Mouse (Mus musculus): Measurements from ENCODE around the gene Gpr82. TPM values are rescaled to one million over a fixed set of nuclear protein-coding genes. Genes with fewer than 3 reads are reported as not detected.
A peak's percentile ranks its signal among the peaks of the same experiment; 100 is the strongest.

The Gpr82 gene
- not detected for total RNA-seq (2022)

GRCm38 (mm10) chrX:13661063-13661462, at the start of gene Gpr82:
Gene Gpr82, plus strand, starts transcription at chrX:13661363.
- DNase-seq (ENCODE audit: low spot score): no peak

DNA sequence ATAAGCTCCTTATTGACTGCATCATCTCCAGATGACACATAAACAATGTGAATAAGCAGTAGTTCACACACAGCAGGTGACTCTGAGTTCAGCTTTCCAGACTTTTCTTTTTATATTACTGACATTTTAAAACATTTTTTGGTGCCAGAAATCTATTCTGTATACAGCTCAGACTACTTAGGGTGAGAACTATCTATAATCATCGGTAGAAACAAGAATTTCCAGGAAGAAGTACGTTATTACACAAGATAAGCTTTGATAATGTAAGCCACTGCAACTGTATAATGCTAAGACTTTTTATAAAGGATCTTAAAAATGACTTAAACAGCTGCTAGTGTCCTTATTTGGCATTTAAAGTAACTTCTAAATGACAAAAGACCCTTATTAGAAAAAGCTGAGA, 49.0 kb upstream of the Gpr82 start:
- DNase-seq (ENCODE audit: low spot score): no peak

- peak; percentile 26 for DNase-seq (ENCODE audit: low spot score)
These were observed 44.4 kb upstream of the Gpr82 start for GRCm38 (mm10) chrX:13616726-13617125.

- DNase-seq (ENCODE audit: low spot score): no peak
These were observed 43.9 kb upstream of the Gpr82 start for GRCm38 (mm10) chrX:13617294-13617693.

GRCm38 (mm10) chrX:13618476-13618875, 42.7 kb upstream of the Gpr82 start:
- DNase-seq (ENCODE audit: low spot score): peak; percentile 56

DNA sequence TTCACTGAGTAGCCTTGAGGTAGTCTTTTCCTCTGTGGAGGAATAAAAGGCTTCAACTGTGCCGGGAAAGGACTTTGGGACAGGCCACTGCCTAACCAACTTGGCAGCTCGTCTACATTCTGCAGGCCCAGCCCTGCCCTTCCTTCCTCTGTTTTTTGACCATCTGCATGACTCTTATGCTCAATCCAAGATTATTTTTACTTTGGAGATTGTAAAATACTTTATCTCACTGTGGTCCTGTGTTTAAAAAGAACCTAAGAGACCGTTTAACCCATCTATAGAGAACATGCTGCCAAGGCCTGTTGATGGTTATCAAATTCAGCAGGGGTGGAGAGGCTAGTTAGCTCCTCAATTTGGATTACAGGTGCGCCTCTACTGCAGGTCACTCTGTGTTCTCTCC, 39.7 kb upstream of the Gpr82 start:
- peak; percentile 44 for DNase-seq (ENCODE audit: low spot score)

DNA sequence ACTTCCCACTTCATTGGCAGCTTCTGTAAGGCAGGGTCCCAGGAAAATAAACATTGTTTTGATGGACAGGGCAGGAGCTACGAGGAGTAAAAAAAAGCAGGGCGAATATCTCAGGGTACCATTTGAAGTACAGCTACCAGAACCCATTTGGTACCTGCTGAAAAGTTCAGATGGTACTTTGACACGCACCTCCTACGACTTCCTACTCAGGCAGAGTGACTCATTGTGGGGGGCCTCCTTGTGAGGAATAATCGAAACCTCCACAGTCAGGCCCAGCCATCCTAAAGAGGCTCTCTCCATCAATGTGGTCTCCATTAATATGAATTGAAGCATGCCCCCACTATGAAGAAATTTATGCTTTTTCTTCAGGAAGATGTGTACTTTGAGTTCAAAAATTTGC, 38.5 kb upstream of the Gpr82 start:
- no peak for DNase-seq (ENCODE audit: low spot score)

GRCm38 (mm10) chrX:13631599-13632283, 29.4 kb upstream of the Gpr82 start, which contains the start of gene Gpr34:
Gene Gpr34, plus strand, starts transcription at chrX:13632089.
- DNase-seq (ENCODE audit: low spot score): no peak

- DNase-seq (ENCODE audit: low spot score): no peak
These were observed 24.8 kb upstream of the Gpr82 start for GRCm38 (mm10) chrX:13636398-13636797.

DNA sequence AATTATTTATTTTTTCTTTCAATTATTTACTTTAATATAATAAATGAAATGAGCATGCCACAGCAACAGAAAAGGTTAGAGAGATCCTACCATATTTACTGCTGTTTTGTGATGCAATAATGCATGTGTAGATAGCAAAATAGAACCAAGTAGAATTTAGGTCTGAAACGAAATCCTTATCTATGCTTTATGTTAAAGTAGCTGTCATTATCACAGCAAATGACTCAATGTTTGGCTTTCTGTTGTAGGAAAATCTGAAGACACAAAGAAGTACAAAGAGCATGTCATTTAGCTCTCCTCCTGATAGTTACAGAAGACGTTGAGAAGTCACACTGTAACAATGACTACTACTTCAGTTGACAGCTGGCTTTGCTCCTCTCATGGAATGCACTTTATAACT, 22.3 kb upstream of the Gpr82 start:
- no peak for DNase-seq (ENCODE audit: low spot score)

- no peak for DNase-seq (ENCODE audit: low spot score)
These were observed 9.3 kb upstream of the Gpr82 start for GRCm38 (mm10) chrX:13651889-13652288.

- no peak for DNase-seq (ENCODE audit: low spot score)
These were observed 8.9 kb upstream of the Gpr82 start for GRCm38 (mm10) chrX:13652291-13652690.

DNA sequence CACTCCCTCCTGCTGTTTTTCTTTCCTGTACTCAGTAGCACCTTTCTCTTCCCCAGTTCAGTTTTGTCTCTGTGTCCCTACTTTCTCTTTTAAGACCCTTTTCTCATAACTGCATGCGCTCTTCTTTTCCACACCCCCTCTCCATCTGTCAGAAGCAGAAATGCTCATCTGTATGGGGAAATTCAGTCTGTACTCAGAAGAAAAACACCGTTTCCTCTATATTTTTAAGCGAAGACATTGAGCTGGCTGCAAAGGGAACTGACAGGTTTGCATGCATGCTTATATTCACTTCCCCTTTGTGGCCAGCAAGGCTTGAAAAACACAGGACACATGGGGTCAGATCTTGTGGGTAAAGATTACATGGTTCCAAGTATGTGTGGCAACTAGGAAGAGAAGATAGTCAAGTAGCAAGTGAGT, 6.2 kb upstream of the Gpr82 start:
- peak; percentile 30 for DNase-seq (ENCODE audit: low spot score)

DNA sequence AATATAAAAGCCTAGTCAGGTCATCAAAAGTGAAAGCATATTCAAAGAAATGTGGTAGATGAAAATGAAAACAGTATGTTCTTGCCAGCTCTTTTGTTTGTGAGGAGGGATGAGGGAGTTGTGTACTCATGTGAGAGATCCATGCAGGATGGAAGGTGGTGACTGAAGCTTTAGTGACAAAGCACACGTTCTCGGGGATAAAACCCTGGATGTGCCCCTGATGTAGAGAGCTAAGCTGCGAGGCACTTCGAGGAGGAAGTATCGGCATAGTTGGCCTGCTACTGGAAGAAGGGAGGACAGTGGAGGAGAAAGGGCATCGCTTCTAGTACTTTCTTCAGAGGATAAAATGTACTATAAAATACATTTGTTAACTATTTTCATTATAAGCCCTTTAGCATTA, 5.3 kb upstream of the Gpr82 start:
- DNase-seq (ENCODE audit: low spot score): no peak

DNA sequence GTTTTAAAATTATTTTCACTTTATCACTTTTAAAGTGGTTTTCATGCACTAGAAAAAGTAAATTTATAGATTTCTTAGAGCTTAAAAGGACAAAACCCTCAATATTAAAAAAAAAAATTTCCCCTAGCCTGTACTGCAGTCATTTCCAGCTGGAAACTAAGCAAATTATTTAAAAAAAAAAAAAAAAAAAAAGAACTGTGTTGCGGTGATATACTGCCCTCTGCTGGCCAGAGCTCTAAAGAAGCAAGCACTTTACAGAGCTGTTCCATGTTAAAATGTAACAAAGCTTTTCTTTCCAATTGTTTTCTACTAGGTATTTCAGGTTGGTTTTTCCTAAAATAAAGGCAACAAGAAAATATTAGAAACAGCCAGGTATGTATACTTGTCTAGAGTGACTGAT, 4.4 kb upstream of the Gpr82 start:
- peak; percentile 35 for DNase-seq (ENCODE audit: low spot score)

- no peak for DNase-seq (ENCODE audit: low spot score)
These were observed 2.5 kb upstream of the Gpr82 start for GRCm38 (mm10) chrX:13658616-13659140.

DNA sequence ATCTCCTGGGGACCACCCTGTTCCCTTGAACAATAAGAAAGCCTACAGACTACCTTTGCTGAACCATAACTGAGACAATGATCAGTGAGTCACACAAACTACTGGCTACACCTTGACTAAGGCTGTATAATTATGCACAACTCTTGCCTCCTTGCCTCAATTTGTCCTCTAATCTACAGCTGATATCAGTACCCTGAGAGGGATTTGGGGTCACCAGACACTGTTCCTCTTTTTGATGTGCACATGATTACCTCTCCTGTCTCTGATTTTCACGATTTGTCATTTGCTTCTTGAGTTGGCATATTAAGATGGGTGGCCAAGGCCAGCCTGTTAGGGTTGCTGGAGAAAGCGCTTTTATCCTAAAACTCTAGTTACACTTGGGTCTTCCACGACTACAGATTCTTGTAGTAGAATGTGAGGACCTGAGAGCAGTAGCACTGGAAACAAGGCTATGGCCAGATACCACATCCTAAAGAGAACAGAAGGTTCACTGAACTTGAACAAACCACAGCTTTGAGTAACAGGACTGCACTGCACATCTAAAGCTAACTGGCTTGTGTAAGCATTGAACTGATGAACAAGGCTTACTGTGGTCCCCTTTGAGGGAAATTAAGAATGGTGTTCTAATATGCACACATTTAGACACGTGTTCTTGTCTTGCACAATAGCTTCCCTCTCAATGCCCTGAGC, 1.8 kb upstream of the Gpr82 start:
- no peak for DNase-seq (ENCODE audit: low spot score)

DNA sequence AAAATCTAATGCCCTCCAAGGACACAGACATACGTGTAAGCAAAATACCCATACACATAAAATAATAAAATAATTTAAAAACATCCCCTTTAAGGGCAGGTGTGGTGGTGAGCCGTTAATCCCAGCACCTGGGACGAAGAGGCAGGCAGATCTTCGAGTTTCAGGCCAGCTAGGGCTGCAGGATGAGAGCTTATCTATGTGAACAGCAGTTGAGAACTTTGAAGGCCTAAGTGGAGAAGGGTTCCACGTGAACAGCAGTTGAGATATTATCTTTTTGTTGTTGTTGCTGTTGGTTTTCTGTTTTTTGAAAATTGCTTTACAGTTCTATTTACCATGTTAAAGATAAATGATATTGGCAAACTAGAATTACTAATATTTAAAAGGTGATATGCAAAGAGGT, 7.7 kb downstream of the Gpr82 start:
- DNase-seq (ENCODE audit: low spot score): no peak

- DNase-seq (ENCODE audit: low spot score): no peak
These were observed 9.2 kb downstream of the Gpr82 start for GRCm38 (mm10) chrX:13670342-13670741.

GRCm38 (mm10) chrX:13673001-13673400, 11.8 kb downstream of the Gpr82 start:
- no peak for DNase-seq (ENCODE audit: low spot score)

GRCm38 (mm10) chrX:13681748-13682147, 20.6 kb downstream of the Gpr82 start:
- no peak for DNase-seq (ENCODE audit: low spot score)

GRCm38 (mm10) chrX:13686589-13686988, 25.4 kb downstream of the Gpr82 start:
- no peak for DNase-seq (ENCODE audit: low spot score)

- DNase-seq (ENCODE audit: low spot score): no peak
These were observed 27.2 kb downstream of the Gpr82 start for GRCm38 (mm10) chrX:13688356-13688755.
